Mouse (Mus musculus) liver, postnatal 0 days (tissue): ENCODE data around the gene Notch4.

ENCODE experiments used
- CTCF ChIP-seq: sonication (generic); IDR thresholded peaks from 2 replicates; pipeline ENCODE4 v1.5.1; 2016; ENCODE audit warnings: antibody characterized with exemption, low read depth
- EP300 ChIP-seq: IDR thresholded peaks from 2 replicates; pipeline ENCODE4 v1.6.1; 2016; ENCODE audit warnings: antibody characterized with exemption, low read depth, mild to moderate bottlenecking

GRCm38 (mm10) chr17:34605609-34606008 lies 41.5 kb downstream of the Notch4 start:
- TF ChIP-seq CTCF = no peak
- TF ChIP-seq EP300 = no peak
